Mouse (Mus musculus) bone marrow, adult 2 months (tissue): Measurements from ENCODE around the gene Epn2.

ENCODE experiments used
- CTCF ChIP-seq: fragments of 200-500 bp; IDR thresholded peaks from 2 replicates; pipeline ENCODE4 v1.5.1; 2011; ENCODE audit warnings: low read length, control low read depth; ENCODE audit not compliant: control insufficient read depth, insufficient read depth
- POLR2A ChIP-seq: fragments of 200-500 bp; IDR thresholded peaks from 2 replicates; pipeline ENCODE4 v1.6.1; 2011; ENCODE audit warnings: low read depth, mild to moderate bottlenecking, control low read depth, low read length, borderline replicate concordance; ENCODE audit not compliant: control insufficient read depth

GRCm38 (mm10) chr11:61494129-61494997 is 85.1 kb downstream of the Epn2 start, which contains the start of gene Mapk7:
- no peak for TF ChIP-seq CTCF
- no peak; the same call in 1 of the 2 replicates for TF ChIP-seq POLR2A
